Mouse (Mus musculus) adrenal gland, postnatal 10 days (tissue): Measurements from ENCODE around the gene Yif1b. TPM values are rescaled to one million over a fixed set of nuclear protein-coding genes. Genes with fewer than 3 reads are reported as not detected.
"Not testable (repeated sequence)": the region's sequence is repeated elsewhere in the genome, so short reads cannot be mapped to it uniquely, and the experiment has no call there.

Source experiments
- DNase-seq: peaks from one replicate; pipeline ENCODE4 v3.0.0; 2021; ENCODE audit warnings: mixed read lengths
- long read RNA-seq, 2 experiments: library from polyadenylated mRNA; stranded (forward); transcript quantifications; one replicate each; pipeline ENCODE4 v2.0.0; 2021
- total RNA-seq, 2 experiments: library from RNA; stranded (reverse); gene quantifications; 2 replicates each; pipeline ENCODE4 v1.2.3; 2021

Yif1b gene
- total RNA-seq = 10 to 100 TPM; 77.2 to 81.7 TPM
- long read RNA-seq, experiment 1, transcript Yif1b-201 (8 exons, 1,111 nt) = minor isoform, 26 of 259 reads
- long read RNA-seq, experiment 1, transcript Yif1b-203 (8 exons, 1,126 nt) = major isoform, 85 of 259 reads
- long read RNA-seq, experiment 1, partial matches to known transcripts = 37 of 259 reads
- long read RNA-seq, experiment 1, other reads (novel, unspliced or antisense) = 106 of 259 reads
- long read RNA-seq, experiment 2, transcript Yif1b-203 (8 exons, 1,126 nt) = major isoform, 57 of 143 reads
- long read RNA-seq, experiment 2, transcript Yif1b-201 (8 exons, 1,111 nt) = minor isoform, 19 of 143 reads
- long read RNA-seq, experiment 2, partial matches to known transcripts = 6 of 143 reads
- long read RNA-seq, experiment 2, other reads (novel, unspliced or antisense) = 61 of 143 reads

DNA sequence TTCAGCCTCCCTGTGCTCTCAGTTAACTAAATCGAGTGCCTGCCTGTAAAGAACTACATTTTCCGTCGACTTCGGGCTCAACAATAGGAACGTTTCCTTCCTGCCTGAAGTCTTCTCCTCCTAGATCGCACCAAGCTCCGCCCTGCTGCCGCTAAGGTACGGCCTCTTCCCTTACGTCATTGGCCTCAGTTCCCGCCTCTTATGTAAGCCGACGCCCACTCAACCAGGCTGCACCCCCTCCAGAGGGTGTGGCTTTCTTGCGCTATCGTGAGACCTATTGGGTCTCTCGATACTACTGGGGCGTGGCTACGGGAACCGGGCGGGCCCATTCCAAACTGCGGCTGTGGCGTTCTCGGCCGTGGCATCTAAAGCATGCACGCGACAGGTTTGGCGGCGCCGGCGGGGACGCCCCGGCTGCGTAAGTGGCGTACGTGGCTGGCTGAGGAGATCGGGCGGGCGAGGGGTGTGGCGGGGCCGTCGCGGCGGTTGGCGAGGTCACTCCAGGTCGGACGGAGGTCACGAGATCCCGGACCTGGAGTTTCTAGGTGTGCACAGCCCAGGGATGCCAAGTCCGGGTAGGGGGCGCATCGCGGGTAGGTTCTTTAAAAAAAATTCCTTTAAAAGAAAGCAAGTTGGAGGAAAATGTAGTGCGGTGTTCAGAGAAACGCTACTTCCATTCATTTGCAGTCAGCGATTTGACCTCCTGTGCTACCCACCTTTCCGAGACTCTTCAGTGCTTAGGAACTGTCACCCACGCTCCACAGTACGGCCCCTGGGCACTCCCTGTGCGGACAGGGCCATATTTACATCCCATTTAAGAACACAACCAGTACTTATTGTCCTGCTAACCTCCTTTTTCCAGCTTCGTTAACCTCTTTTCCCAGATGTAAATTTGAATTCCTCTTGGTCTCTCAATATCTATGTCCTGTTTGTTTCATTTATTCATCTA is at the start of gene Yif1b:
Gene Yif1b, plus strand, starts transcription at position 311 of the 949 bp plus-strand sequence.
- DNase-seq = peak; percentile 98

- DNase-seq = not testable (repeated sequence)
Observed at GRCm38 (mm10) chr7:29194230-29194629, 43.9 kb upstream of the Yif1b start.

DNA sequence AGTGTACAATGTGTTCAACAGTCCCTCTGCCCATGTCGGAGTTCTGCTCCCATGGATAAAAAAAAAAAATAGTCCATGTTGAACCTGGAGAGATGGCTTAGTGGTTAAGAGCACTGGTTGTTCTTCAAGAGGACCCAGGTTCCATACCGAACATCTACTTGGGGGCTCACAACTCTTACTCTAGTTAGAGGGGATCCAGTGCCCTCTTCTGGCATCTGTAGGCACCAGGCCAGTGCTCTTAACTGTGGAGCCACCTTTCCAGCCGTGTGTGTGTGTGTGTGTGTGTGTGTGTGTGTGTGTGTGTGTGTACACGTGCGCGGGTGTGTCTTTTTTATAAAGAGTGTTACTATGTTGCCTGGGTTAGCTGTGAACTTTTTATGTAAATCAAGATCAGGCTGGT is 35.6 kb upstream of the Yif1b start:
- no peak for DNase-seq

DNA sequence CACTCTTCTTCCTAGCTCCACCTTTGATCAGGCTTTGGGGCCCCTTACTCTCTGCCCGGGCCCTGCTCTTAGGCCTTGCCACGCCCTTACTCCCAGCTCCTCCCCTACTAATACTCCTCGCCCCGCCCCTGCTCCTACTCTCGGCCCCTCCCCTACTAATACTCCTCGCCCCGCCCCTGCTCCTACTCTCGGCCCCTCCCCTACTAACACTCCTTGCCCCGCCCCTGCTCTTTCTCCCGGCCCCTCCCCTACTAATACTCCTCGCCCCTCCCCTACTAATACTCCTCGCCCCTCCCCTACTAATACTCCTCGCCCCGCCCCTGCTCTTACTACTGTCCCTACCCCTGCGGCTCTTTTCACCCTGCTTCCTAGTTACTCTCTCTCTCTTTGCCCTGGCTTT is 27.1 kb upstream of the Yif1b start:
- peak; percentile 52 for DNase-seq

DNA sequence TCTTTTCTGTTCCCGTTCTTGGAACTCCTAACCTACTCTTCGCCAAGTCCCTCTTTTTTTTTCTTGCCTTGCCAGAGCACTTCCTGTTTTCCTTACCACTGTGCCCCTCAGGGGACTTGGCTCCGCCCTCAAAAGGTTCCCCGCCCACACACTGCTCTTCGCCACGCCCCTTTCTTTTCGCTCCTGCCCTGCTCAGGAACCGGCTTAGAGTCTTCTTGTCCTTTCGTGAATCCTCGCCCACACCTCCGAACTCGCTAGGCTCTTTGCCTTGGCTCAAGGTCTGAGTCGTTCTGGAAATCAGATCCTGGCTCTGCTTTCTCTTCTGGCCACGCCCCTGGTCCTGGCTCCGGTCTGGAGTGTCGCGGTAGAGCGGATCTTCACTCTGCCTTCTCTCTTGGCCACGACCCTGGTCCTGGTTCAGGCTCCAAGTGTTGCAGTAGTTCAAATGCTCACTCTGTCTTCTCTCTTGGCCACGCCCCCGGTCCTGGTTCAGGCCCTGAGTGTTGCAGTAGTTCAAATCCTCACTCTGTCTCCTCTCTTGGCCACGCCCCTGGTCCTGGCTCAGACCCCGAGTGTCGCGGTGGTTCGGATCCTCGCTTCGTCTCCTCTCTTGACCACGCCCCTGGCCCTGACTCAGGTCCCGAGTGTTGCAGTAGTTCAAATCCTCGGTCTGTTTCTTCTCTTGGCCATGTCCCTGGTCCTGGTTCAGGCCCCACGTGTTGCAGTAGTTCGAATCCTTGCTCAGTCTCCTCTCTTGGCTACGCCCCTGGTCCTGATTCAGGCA is 26.5 kb upstream of the Yif1b start:
- DNase-seq = peak; percentile 87

- no peak for DNase-seq
Observed at GRCm38 (mm10) chr7:29212199-29212765, 25.8 kb upstream of the Yif1b start.

GRCm38 (mm10) chr7:29212775-29213560 is 25.2 kb upstream of the Yif1b start:
- not testable (repeated sequence) for DNase-seq

DNA sequence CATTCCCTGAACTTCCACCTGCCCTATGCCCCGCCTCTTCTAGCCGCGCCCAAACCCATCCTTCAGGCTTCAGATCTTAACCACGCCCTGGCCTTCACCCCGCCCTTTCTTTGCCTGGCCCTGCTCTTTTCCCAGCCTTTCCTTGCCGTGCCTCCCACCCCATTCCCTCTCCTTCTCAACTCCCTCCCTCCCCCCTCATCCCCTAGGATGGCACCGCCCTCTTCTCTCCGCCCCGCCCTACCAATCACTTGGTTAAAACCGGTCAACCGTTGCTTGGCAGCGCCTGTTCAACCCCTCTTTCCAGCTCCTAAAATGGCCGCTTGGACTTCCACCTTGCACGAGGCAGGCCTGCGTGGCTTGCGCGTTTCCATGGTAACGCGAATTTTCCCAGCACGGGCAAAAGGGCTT is 24.4 kb upstream of the Yif1b start, which contains the start of gene Catsperg1:
Gene Catsperg1, minus strand, starts transcription at position 361 of the 408 bp plus-strand sequence.
- DNase-seq = peak; percentile 7

- DNase-seq = no peak
Observed at GRCm38 (mm10) chr7:29214236-29214635, 23.9 kb upstream of the Yif1b start.

DNA sequence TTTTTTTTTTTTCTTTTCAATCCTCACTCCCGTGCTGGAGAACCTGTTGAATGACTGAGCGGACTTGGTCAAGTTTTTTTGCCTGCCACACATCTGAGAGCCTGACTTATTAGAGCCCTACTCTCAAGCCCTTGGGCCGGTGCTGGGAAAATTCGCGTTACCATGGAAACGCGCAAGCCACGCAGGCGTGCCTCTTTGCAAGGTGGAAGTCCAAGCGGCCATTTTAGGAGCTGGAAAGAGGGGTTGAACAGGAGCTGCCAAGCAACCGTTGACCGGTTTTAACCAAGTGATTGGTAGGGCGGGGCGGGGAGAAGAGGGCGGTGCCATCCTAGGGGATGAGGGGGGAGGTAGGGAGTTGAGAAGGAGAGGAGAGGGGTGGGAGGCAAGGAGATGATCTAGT is 23.3 kb upstream of the Yif1b start:
- DNase-seq = no peak

GRCm38 (mm10) chr7:29224756-29225394 is 13.3 kb upstream of the Yif1b start:
- no peak for DNase-seq

DNA sequence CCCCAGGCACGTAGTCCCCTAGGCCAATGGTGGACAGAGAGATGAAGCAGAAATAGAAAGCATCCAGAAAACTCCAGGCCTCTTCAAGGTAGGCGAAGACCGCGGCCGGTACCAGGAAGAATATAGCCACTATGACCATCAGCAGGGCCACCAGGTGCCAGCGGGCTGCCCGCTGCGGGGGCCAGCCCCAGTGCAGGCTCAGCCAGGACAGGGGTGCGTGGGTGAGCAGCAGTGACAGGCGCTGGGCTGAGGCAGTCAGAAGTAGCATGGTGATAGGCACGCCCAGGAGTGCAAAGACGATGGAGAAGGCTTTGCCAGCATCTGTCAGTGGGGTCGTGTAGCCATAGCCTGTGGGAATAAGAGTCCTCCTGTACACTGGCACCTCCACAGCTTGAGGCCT is 12.6 kb upstream of the Yif1b start:
- DNase-seq = no peak

GRCm38 (mm10) chr7:29228202-29228601 is 9.9 kb upstream of the Yif1b start:
- no peak for DNase-seq

DNA sequence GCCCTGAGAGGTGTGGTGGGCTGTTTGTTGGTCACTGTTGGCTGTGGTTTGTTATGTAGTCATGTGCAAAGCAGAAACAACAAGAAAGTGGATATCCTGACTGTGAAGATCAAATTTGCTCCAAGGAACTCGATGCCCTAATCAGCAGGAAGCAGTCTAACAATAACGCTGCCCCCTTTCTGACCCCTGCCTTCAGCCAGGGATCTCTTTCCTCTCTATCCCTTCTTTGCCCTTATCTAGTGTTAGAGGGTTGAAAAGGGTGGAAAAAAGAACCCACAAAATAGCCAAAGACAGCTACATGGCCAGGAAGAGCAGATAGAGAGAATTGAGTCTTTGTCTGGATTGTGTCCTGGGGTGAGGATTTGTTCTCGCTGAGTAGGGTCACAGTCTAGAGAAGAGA is 7.6 kb upstream of the Yif1b start:
- DNase-seq = no peak

- no peak for DNase-seq
Observed at GRCm38 (mm10) chr7:29231517-29231916, 6.6 kb upstream of the Yif1b start.

GRCm38 (mm10) chr7:29232247-29233013 is 5.7 kb upstream of the Yif1b start, which contains the start of gene Kcnk6:
Kcnk6 (minus strand) TSS chr7:29232515.
- peak; percentile 53 for DNase-seq

DNA sequence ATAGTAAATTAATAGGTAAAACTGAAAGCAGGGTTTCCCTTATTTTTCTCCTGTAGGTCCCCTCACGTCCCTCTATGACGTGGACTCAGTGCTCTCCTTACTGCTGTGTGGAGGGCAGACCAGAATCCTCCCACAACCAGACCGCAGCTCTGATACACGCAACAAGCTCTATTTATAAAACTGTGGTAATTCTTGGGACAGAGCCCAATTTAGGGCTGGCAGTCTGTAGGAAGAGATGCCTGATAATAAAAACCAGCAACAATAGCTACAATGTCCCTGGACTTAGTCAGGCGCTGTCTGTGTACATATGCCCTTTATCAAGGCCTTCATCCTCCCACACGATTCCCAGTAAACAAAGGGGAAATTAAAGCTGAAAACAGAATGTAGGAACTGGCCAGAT is 4.4 kb upstream of the Yif1b start:
- DNase-seq = no peak

DNA sequence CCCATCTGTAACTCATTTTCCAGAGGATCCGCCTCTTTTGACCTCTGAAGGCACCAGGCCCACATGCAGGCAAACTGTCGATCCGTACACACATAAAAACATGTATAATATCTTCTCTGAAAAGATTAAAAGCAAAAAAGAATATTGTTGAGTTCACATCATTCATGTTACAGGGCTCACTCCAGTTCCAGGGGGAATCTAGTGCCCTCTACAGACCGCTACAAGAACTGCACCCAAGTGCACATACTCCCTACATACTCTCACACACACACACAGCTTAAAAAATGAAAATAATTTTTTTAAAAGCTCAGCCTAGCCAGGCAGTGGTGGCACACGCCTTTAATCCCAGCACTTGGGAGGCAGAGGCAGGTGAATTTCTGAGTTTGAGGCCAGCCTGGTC is 3.5 kb upstream of the Yif1b start:
- DNase-seq = no peak

GRCm38 (mm10) chr7:29236593-29236992 is 1.5 kb upstream of the Yif1b start:
- DNase-seq = no peak

GRCm38 (mm10) chr7:29237596-29237995 is 533 bp upstream of the Yif1b start:
- DNase-seq = peak; percentile 26
